Mouse (Mus musculus): Measurements from ENCODE around the gene Chrnb2.

Chrnb2 gene

GRCm38 (mm10) chr3:89714359-89715206, 49.8 kb downstream of the Chrnb2 start, which contains the start of gene Adar:
Adar (plus strand) TSS chr3:89715022.
- peak; percentile 96 for DNase-seq (ENCODE audit: low spot score)

DNA sequence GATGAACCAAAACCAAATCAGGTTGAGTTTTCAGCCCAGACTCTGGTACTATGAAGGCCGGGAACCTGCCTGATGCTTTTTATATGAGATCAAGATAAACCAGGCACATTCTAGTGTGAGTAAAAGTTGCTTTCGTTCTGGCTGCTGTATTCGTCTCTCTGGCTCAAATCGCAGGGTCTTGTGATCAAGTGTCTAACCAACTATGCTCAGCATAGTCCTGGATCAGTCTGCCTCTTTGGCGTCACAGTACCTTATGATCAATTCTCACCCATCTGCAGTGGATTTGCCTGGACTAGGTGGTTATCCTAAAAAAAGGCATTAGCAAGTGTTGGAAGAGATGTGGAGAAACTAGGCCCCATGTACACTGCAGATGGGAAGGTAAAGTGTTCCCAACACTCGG, 60.4 kb downstream of the Chrnb2 start:
- DNase-seq (ENCODE audit: low spot score), result no peak

GRCm38 (mm10) chr3:89703596-89703995, 60.8 kb downstream of the Chrnb2 start:
- no peak for DNase-seq (ENCODE audit: low spot score)

DNA sequence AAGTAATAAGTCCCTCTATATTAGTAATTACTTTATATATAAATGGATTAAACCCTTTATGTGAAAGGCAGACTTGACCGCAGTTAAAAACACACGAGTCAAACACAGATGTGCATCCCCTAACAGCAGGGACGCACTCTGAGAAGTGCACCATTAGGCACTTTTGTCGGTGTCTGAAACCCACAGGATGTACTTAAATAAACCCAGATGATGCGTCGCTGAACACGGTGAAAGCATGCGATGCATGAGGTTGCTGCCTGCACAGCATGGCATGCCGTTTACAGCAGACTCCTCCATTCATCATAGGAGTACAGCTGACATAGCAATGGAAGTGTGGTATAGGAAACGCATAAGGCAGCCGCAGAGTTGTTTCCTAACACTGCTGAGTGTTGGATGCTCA, 64.0 kb downstream of the Chrnb2 start:
- no peak for DNase-seq (ENCODE audit: low spot score)

DNA sequence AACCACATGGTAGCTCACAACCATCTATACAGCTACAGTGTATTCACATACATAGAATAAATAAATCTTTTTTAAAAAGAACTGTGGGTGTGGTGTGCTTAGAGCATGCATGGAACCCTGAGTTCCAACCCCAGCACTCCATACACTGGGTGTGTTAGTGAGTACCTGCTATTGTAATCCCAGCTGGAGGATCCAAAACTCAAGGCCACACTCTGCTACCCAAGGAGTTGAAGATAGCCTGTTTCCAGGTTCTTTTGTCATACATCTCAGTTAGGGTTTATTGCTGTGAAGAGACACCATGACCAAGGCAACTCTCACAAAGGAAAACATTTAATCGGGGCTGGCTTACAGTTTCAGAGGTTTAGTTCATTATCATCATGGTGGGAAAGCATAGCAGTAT, 65.5 kb downstream of the Chrnb2 start:
- no peak for DNase-seq (ENCODE audit: low spot score)

Data from embryo, embryonic 10 days (tissue).